Mouse (Mus musculus): ENCODE data around the gene Ell3. TPM values are rescaled to one million over a fixed set of nuclear protein-coding genes. Genes with fewer than 3 reads are reported as not detected.

Ell3 gene
- total RNA-seq, 4 experiments from 2014 or later, result not detected

DNA sequence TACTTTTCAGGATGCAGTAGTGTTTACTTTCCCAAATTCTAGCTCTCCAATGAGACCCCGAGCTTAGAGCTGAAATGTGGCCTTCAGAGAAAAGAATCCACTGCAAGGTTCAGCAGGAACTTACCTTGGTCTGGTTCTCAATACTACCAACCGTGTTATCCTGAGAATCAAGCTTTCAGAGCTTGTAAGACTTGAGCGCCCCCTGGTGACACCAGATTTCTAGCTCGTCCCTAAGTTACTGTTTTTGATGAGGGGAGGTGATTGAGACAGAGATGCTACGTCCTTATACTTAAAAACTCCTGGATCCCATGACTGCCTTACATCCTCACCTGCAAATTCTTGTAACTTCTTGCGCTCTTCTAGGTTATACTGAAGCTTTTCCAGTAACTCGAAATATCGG is 47.5 kb downstream of the Ell3 start:
- DNase-seq (ENCODE audit: low spot score in 2 of 2), result peak in 1 of 2 experiments; percentile 31

Small RNAs within 50 kb of the gene (microRNA-seq; reads per million reads assigned to microRNA genes)
- gene Gm22953, result not detected

Other genes with a start within 250 kb of the Ell3 start
- gene Trp53bp1, start 172.9 kb downstream of the Ell3 start, total RNA-seq (2022), result 10 to 100 TPM; 16.4 to 33.0 (median 23.5) TPM
- gene Map1a, start 154.7 kb downstream of the Ell3 start, total RNA-seq (2022), result 10 to 100 TPM in 3 of 4 experiments, 1 to 10 TPM in 1; 7.9 to 12.2 (median 10.8) TPM
- gene Ppip5k1, start 88.9 kb downstream of the Ell3 start, total RNA-seq (2022), result 100 to 1,000 TPM in 2 of 4 experiments, 10 to 100 TPM in 2; 97.7 to 103 (median 99.7) TPM
- gene Ckmt1, start 86.6 kb downstream of the Ell3 start, total RNA-seq (2022), result under 1 TPM in 1 of 4 experiments, not detected in 3; 0.48 TPM
- gene Strc, start 57.1 kb downstream of the Ell3 start, total RNA-seq (2022), result not detected
- 10 to 100 TPM; 24.3 to 35.0 (median 30.9) TPM for gene Pdia3, start 30.5 kb downstream of the Ell3 start, total RNA-seq (2022)
- gene Catsper2, start 30.5 kb downstream of the Ell3 start, total RNA-seq (2022), result 1 to 10 TPM; 1.4 to 3.1 (median 2.2) TPM
- gene Serf2, start 4.9 kb upstream of the Ell3 start, total RNA-seq (2022), result 100 to 1,000 TPM; 236 to 312 (median 279) TPM
- gene Hypk, start 9.0 kb upstream of the Ell3 start, total RNA-seq (2022), result 10 to 100 TPM; 11.3 to 27.6 (median 16.6) TPM
- not detected for gene Serinc4, start 12.5 kb upstream of the Ell3 start, total RNA-seq (2022)
- gene Mfap1b, start 29.8 kb upstream of the Ell3 start, total RNA-seq (2022), result 10 to 100 TPM; 18.7 to 27.0 (median 23.0) TPM
- gene Mfap1a, start 62.4 kb upstream of the Ell3 start, total RNA-seq (2022), result 10 to 100 TPM; 15.1 to 21.0 (median 16.4) TPM
- 1 to 10 TPM; 1.2 to 1.9 (median 1.7) TPM for gene Wdr76, start 62.4 kb upstream of the Ell3 start, total RNA-seq (2022)